Mouse (Mus musculus) lung, postnatal 0 days (tissue): ENCODE results near the gene Rnf135.

ENCODE experiments used
- CTCF ChIP-seq: IDR thresholded peaks from 2 replicates; pipeline ENCODE4 v1.5.1; 2016; ENCODE audit warnings: antibody characterized with exemption, mild to moderate bottlenecking
- EP300 ChIP-seq: IDR thresholded peaks from 2 replicates; pipeline ENCODE4 v1.6.1; 2016; ENCODE audit warnings: antibody characterized with exemption, mild to moderate bottlenecking, control low read depth

- TF ChIP-seq EP300 (no peak), CTCF (no peak)
These were observed 14.9 kb upstream of the Rnf135 start for GRCm38 (mm10) chr11:80168611-80169249.
